Mouse (Mus musculus) bone marrow macrophage, adult 2 months (primary cell): Measurements from ENCODE around the gene Csrnp3. TPM values are rescaled to one million over a fixed set of nuclear protein-coding genes. Genes with fewer than 3 reads are reported as not detected.

Experiments used
- H3K27ac ChIP-seq: 2 replicates; pipeline ENCODE4 v1.5.1; 2012; ENCODE audit warnings: low read depth, low read length; ENCODE audit not compliant: insufficient read depth
- H3K4me1 ChIP-seq: 2 replicates; pipeline ENCODE4 v1.6.1; 2012; ENCODE audit warnings: low read length; ENCODE audit not compliant: control insufficient read depth, insufficient read depth
- H3K4me3 ChIP-seq: 2 replicates; pipeline ENCODE4 v1.5.1; 2012; ENCODE audit warnings: mild to moderate bottlenecking, low read length, moderate library complexity; ENCODE audit not compliant: insufficient read depth
- CTCF ChIP-seq: IDR thresholded peaks from 2 replicates; pipeline ENCODE4 v1.5.1; 2012; ENCODE audit warnings: low read depth, mild to moderate bottlenecking, low read length, moderate library complexity
- POLR2A ChIP-seq: IDR thresholded peaks from 2 replicates; pipeline ENCODE4 v1.6.1; 2012; ENCODE audit warnings: mild to moderate bottlenecking, low read depth, low read length, borderline replicate concordance
- polyA plus RNA-seq: library from polyadenylated mRNA; stranded (reverse); fragments of >200 nt; gene quantifications from 2 replicates; pipeline ENCODE4 v1.2.4, GENCODE M21; 2012; ENCODE audit not compliant: missing spikeins, insufficient read depth, insufficient read length

Gene Csrnp3
- polyA plus RNA-seq, 1 experiment = not detected

GRCm38 (mm10) chr2:65864778-65865339 lies 19.3 kb downstream of the Csrnp3 start:
- Histone ChIP-seq H3K4me1 (no peaks in the 10 kb centered on the region), H3K4me3 (no peak overlapping the region), H3K27ac (no peak overlapping the region)
- TF ChIP-seq CTCF (no peak), POLR2A (no peak)

GRCm38 (mm10) chr2:65870919-65871582 lies 25.5 kb downstream of the Csrnp3 start:
- no peak for TF ChIP-seq CTCF
- TF ChIP-seq POLR2A = no peak
- no peaks in the 10 kb centered on the region for H3K4me1 ChIP-seq
- no peak overlapping the region for H3K27ac ChIP-seq
- no peak overlapping the region for H3K4me3 ChIP-seq

- no peaks in the 10 kb centered on the region for H3K4me1 ChIP-seq
- no peak for TF ChIP-seq CTCF
- TF ChIP-seq POLR2A = no peak
- H3K4me3 ChIP-seq = no peak overlapping the region
- H3K27ac ChIP-seq = no peak overlapping the region
Observed at GRCm38 (mm10) chr2:65891590-65891989, 46.0 kb downstream of the Csrnp3 start.

- TF ChIP-seq POLR2A (no peak), CTCF (no peak)
- Histone ChIP-seq H3K4me3 (no peak overlapping the region), H3K4me1 (no peaks in the 10 kb centered on the region), H3K27ac (no peak overlapping the region)
Observed at GRCm38 (mm10) chr2:65893241-65893640, 47.7 kb downstream of the Csrnp3 start.

GRCm38 (mm10) chr2:65894299-65894698 lies 48.7 kb downstream of the Csrnp3 start:
- no peaks in the 10 kb centered on the region for H3K4me1 ChIP-seq
- no peak overlapping the region for H3K4me3 ChIP-seq
- no peak overlapping the region for H3K27ac ChIP-seq
- no peak for TF ChIP-seq POLR2A
- TF ChIP-seq CTCF = no peak

GRCm38 (mm10) chr2:65896542-65896941 lies 51.0 kb downstream of the Csrnp3 start:
- no peak for TF ChIP-seq CTCF
- no peak for TF ChIP-seq POLR2A
- Histone ChIP-seq H3K27ac (no peak overlapping the region), H3K4me3 (no peak overlapping the region), H3K4me1 (no peaks in the 10 kb centered on the region)

- no peak for TF ChIP-seq CTCF
- TF ChIP-seq POLR2A = no peak
- Histone ChIP-seq H3K4me3 (no peak overlapping the region), H3K27ac (no peak overlapping the region), H3K4me1 (no peaks in the 10 kb centered on the region)
Observed at GRCm38 (mm10) chr2:65897084-65897483, 51.5 kb downstream of the Csrnp3 start.

GRCm38 (mm10) chr2:65899478-65899877 lies 53.9 kb downstream of the Csrnp3 start:
- H3K4me1 ChIP-seq = no peaks in the 10 kb centered on the region
- no peak overlapping the region for H3K27ac ChIP-seq
- no peak for TF ChIP-seq POLR2A
- TF ChIP-seq CTCF = no peak
- H3K4me3 ChIP-seq = no peak overlapping the region

GRCm38 (mm10) chr2:65908526-65908925 lies 63.0 kb downstream of the Csrnp3 start:
- Histone ChIP-seq H3K27ac (no peak overlapping the region), H3K4me3 (no peak overlapping the region), H3K4me1 (no peaks in the 10 kb centered on the region)
- TF ChIP-seq CTCF (no peak), POLR2A (no peak)

- no peak overlapping the region for H3K4me3 ChIP-seq
- TF ChIP-seq POLR2A (no peak), CTCF (no peak)
- no peaks in the 10 kb centered on the region for H3K4me1 ChIP-seq
- no peak overlapping the region for H3K27ac ChIP-seq
Observed at GRCm38 (mm10) chr2:65909724-65910521, 64.4 kb downstream of the Csrnp3 start.
